Mouse (Mus musculus) kidney, postnatal 0 days (tissue): ENCODE measurements at regions not wholly inside any gene's neighbourhood (a gene's known extent, or its start where the extent isn't known, plus 50 kb on each side); places are given as distances from the start of the nearest gene placed in this dataset.
A peak's percentile ranks its signal among the peaks of the same experiment; 100 is the strongest.

Source experiments
- ATAC-seq: fragments of 200-750 bp; cut with Nextera tagmentation; replicated peaks from 2 replicates; pipeline ENCODE4 v1.8.0; 2017; ENCODE audit warnings: low read depth, moderate number of reproducible peaks, moderate TSS enrichment, moderate library complexity; ENCODE audit not compliant: low FRiP score
- DNase-seq: peaks from one replicate; pipeline ENCODE4 v3.0.0-alpha.2; 2016; ENCODE audit warnings: low spot score
- H3K27ac ChIP-seq: fragments of 300-500 bp; sonication (generic); 2 replicates; pipeline ENCODE4 v1.5.1; 2014; ENCODE audit warnings: mild to moderate bottlenecking
- H3K27me3 ChIP-seq: fragments of 300-500 bp; sonication (generic); 2 replicates; pipeline ENCODE4 v1.6.1; 2014; ENCODE audit warnings: low read length, mixed read lengths; ENCODE audit not compliant: insufficient read depth
- H3K36me3 ChIP-seq: fragments of 300-500 bp; sonication (generic); 2 replicates; pipeline ENCODE4 v1.6.1; 2014; ENCODE audit warnings: low read length, mixed read lengths; ENCODE audit not compliant: insufficient read depth
- H3K4me1 ChIP-seq: fragments of 300-500 bp; sonication (generic); replicated peaks from 2 replicates; pipeline ENCODE4 v1.6.1; 2014; ENCODE audit warnings: antibody characterized with exemption, low read length, mixed read lengths; ENCODE audit not compliant: insufficient read depth
- H3K4me2 ChIP-seq: fragments of 300-500 bp; sonication (generic); 2 replicates; pipeline ENCODE4 v1.6.1; 2014; ENCODE audit warnings: mild to moderate bottlenecking, low read length, moderate library complexity, mixed read lengths
- H3K4me3 ChIP-seq: fragments of 300-500 bp; sonication (generic); replicated peaks from 2 replicates; pipeline ENCODE4 v1.5.1; 2014; ENCODE audit warnings: low read depth, low read length
- H3K9ac ChIP-seq: fragments of 300-500 bp; sonication (generic); 2 replicates; pipeline ENCODE4 v1.6.1; 2014; ENCODE audit warnings: low read depth, low read length
- H3K9me3 ChIP-seq: fragments of 300-500 bp; sonication (generic); replicated peaks from 2 replicates; pipeline ENCODE4 v1.6.1; 2016; ENCODE audit warnings: low read length, inconsistent platforms, mixed read lengths
- CTCF ChIP-seq: IDR thresholded peaks from 2 replicates; pipeline ENCODE4 v1.5.1; 2016; ENCODE audit warnings: antibody characterized with exemption, low read depth, mild to moderate bottlenecking, moderate library complexity
- WGBS: fragments of 180-500 bp; shearing (Covaris S2); extraction: QIAGEN DNeasy Blood & Tissue Kit; methylation state at CpG from one replicate; pipeline ENCODE4 v1.1.7; 2014; 5-methylcytosine and 5-hydroxymethylcytosine counted together

- H3K4me3 ChIP-seq, result no peak overlapping the region
- no peaks in the 10 kb centered on the region for H3K4me1 ChIP-seq
- H3K36me3 ChIP-seq, result no peaks in the 10 kb centered on the region
- TF ChIP-seq CTCF, result peak; percentile 54; the same call in 1 of the 2 replicates
- no peak overlapping the region for H3K9ac ChIP-seq
- H3K9me3 ChIP-seq, result no peaks in the 10 kb centered on the region
- DNase-seq (no peak), ATAC-seq (no peak)
- WGBS, result 92% methylated on average over 9 of the region's 9 CpGs
- no peak overlapping the region for H3K27ac ChIP-seq
- no peak overlapping the region for H3K4me2 ChIP-seq
- H3K27me3 ChIP-seq, result no peaks in the 10 kb centered on the region
Observed at GRCm38 (mm10) chr5:119214937-119215336, 455.5 kb upstream of the Tbx3 start.

- Histone ChIP-seq H3K27ac (no peak overlapping the region), H3K36me3 (no peaks in the 10 kb centered on the region), H3K4me3 (no peak overlapping the region), H3K9ac (no peak overlapping the region), H3K4me2 (no peak overlapping the region), H3K9me3 (no peaks in the 10 kb centered on the region), H3K4me1 (no peaks in the 10 kb centered on the region), H3K27me3 (no peaks in the 10 kb centered on the region)
- WGBS, result 77% methylated on average over 10 of the region's 10 CpGs
- TF ChIP-seq CTCF, result no peak
- ATAC-seq (no peak), DNase-seq (no peak)
Observed at GRCm38 (mm10) chr5:119215364-119215763, 455.1 kb upstream of the Tbx3 start.

- no peak for ATAC-seq
- H3K4me1 ChIP-seq, result no peaks in the 10 kb centered on the region
- no peak overlapping the region for H3K9ac ChIP-seq
- H3K27ac ChIP-seq, result no peak overlapping the region
- DNase-seq, result no peak
- no peak overlapping the region for H3K4me2 ChIP-seq
- H3K9me3 ChIP-seq, result no peaks in the 10 kb centered on the region
- H3K36me3 ChIP-seq, result no peaks in the 10 kb centered on the region
- 79% methylated on average over 3 of the region's 3 CpGs for WGBS
- H3K27me3 ChIP-seq, result no peaks in the 10 kb centered on the region
- no peak for TF ChIP-seq CTCF
- no peak overlapping the region for H3K4me3 ChIP-seq
Observed at GRCm38 (mm10) chr5:119216146-119216545, 454.3 kb upstream of the Tbx3 start.

- Histone ChIP-seq H3K4me3 (no peak overlapping the region), H3K9ac (no peak overlapping the region), H3K36me3 (no peaks in the 10 kb centered on the region), H3K27ac (no peak overlapping the region), H3K4me1 (no peaks in the 10 kb centered on the region), H3K27me3 (0 out of 2 replicates have a peak, but pooled peaks cover 3% of the 10 kb centered on the region), H3K9me3 (no peaks in the 10 kb centered on the region), H3K4me2 (no peak overlapping the region)
- WGBS, result 49% methylated on average over 9 of the region's 9 CpGs
- ATAC-seq, result no peak
- no peak for TF ChIP-seq CTCF
- no peak for DNase-seq
Observed at GRCm38 (mm10) chr5:119217077-119217476, 453.4 kb upstream of the Tbx3 start.

- Histone ChIP-seq H3K27me3 (no peaks in the 10 kb centered on the region), H3K9ac (no peak overlapping the region), H3K4me3 (no peak overlapping the region), H3K4me2 (no peak overlapping the region), H3K36me3 (no peaks in the 10 kb centered on the region), H3K4me1 (no peaks in the 10 kb centered on the region), H3K27ac (no peak overlapping the region), H3K9me3 (no peaks in the 10 kb centered on the region)
- DNase-seq, result no peak
- TF ChIP-seq CTCF, result no peak
- no peak for ATAC-seq
- WGBS, result 65% methylated on average over 5 of the region's 5 CpGs
Observed at GRCm38 (mm10) chr5:119228691-119229090, 441.8 kb upstream of the Tbx3 start.

GRCm38 (mm10) chr5:119232941-119233340 is 437.5 kb upstream of the Tbx3 start:
- no peak for ATAC-seq
- no peak for TF ChIP-seq CTCF
- no peaks in the 10 kb centered on the region for H3K4me1 ChIP-seq
- no peak overlapping the region for H3K4me2 ChIP-seq
- no peak overlapping the region for H3K9ac ChIP-seq
- no peaks in the 10 kb centered on the region for H3K36me3 ChIP-seq
- H3K9me3 ChIP-seq, result no peaks in the 10 kb centered on the region
- H3K27ac ChIP-seq, result no peak overlapping the region
- no peak overlapping the region for H3K4me3 ChIP-seq
- H3K27me3 ChIP-seq, result no peaks in the 10 kb centered on the region
- DNase-seq, result no peak
- 84% methylated on average over 7 of the region's 7 CpGs for WGBS

- TF ChIP-seq CTCF, result no peak
- no peaks in the 10 kb centered on the region for H3K36me3 ChIP-seq
- WGBS, result 61% methylated on average over 10 of the region's 10 CpGs
- no peaks in the 10 kb centered on the region for H3K27me3 ChIP-seq
- no peak overlapping the region for H3K27ac ChIP-seq
- H3K4me3 ChIP-seq, result no peak overlapping the region
- no peaks in the 10 kb centered on the region for H3K9me3 ChIP-seq
- H3K9ac ChIP-seq, result no peak overlapping the region
- ATAC-seq, result no peak
- DNase-seq, result no peak
- H3K4me1 ChIP-seq, result no peaks in the 10 kb centered on the region
- H3K4me2 ChIP-seq, result no peak overlapping the region
Observed at GRCm38 (mm10) chr5:119235884-119236283, 434.6 kb upstream of the Tbx3 start.
